Mouse (Mus musculus): ENCODE data around the gene Arhgef17. TPM values are rescaled to one million over a fixed set of nuclear protein-coding genes. Genes with fewer than 3 reads are reported as not detected.

Gene Arhgef17
- polyA plus RNA-seq, 1 experiment = 43.1 TPM

- H3K4me1 ChIP-seq (ENCODE audit: control insufficient read depth, insufficient read depth, low read length) = peaks cover 13% of the 10 kb centered on the region
- no peak for TF ChIP-seq CTCF (IDR thresholded peaks at IDR 0.05; ENCODE audit: borderline replicate concordance, insufficient read depth, low read length)
- no peak for TF ChIP-seq POLR2A (IDR thresholded peaks at IDR 0.05; ENCODE audit: low read depth, low read length)
Measured at GRCm38 (mm10) chr7:100835168-100835567, 96.7 kb downstream of the Arhgef17 start.

DNA sequence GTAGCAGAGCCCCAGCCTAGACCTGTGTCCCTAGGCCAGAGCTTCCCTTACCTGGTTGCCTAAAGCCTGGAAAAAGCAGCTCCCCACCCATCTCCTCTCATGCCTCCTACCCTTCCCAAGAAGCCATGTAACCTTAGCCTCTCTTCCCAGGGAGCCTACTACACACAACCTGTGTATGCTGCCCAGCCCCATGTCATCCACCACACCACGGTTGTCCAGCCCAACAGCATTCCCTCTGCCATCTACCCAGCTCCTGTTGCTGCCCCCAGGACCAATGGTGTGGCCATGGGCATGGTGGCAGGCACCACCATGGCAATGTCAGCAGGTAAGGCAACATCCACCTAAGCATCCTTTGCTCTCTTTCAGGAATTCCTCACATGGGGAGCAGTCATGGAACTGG, 98.0 kb downstream of the Arhgef17 start:
- Histone ChIP-seq H3K4me1 (ENCODE audit: control insufficient read depth, insufficient read depth, low read length) (0 out of 2 replicates have a peak, but pooled peaks cover 3% of the 10 kb centered on the region), H3K27ac (ENCODE audit: insufficient read depth, low read length) (no peak overlapping the region), H3K4me3 (ENCODE audit: insufficient read depth, low read length) (no peak overlapping the region)
- TF ChIP-seq POLR2A (IDR thresholded peaks at IDR 0.05; ENCODE audit: low read depth, low read length) = no peak
- TF ChIP-seq CTCF (IDR thresholded peaks at IDR 0.05; ENCODE audit: borderline replicate concordance, insufficient read depth, low read length) = no peak

More at GRCm38 (mm10) chr7:100835168-100835567, 96.7 kb downstream of the Arhgef17 start:
- H3K4me3 ChIP-seq (ENCODE audit: insufficient read depth, low read length) = no peak overlapping the region
- no peak overlapping the region for H3K27ac ChIP-seq (ENCODE audit: insufficient read depth, low read length)

DNA sequence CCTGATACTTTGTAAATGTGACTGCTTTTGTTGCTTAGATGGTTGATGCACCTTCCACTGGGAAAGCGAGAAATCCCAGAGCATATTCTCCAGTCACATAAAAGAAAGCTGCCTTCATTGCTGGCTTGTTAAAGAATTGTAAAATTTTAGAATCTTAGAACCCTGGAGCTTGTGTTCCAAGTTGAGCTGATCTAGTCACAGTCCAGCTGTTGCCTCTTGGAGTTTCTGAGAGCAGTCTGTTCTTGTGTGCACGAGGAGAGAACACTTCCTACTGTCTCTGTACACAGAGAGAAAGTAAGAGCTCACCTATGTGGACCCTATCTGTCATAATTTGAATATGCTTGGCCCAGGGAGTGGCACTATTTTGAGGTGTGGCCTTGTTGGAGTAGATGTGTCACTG, 103.4 kb downstream of the Arhgef17 start:
- H3K4me1 ChIP-seq (ENCODE audit: control insufficient read depth, insufficient read depth, low read length) = no peaks in the 10 kb centered on the region
- H3K27ac ChIP-seq (ENCODE audit: insufficient read depth, low read length) = no peak overlapping the region
- TF ChIP-seq POLR2A (IDR thresholded peaks at IDR 0.05; ENCODE audit: low read depth, low read length) (no peak), CTCF (IDR thresholded peaks at IDR 0.05; ENCODE audit: borderline replicate concordance, insufficient read depth, low read length) (no peak)
- H3K4me3 ChIP-seq (ENCODE audit: insufficient read depth, low read length) = no peak overlapping the region

DNA sequence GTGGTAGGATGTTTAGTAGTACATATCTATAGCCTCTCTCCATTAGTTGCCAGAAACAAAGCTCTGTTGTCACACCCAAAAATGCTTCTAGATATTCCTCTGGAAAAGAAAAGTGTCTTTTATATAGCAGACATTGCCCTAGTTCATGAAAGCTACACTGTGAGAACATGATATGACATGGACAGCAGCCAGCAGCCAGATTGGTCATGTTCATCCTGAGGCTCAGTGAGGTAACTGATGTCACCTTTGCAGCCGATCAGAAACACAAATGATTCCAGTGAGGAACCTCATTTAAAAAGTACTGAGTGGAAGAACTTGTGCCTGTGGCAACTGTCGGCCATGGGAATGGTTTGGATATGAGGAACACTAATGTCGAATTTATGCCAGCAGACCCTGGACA, 107.2 kb downstream of the Arhgef17 start:
- TF ChIP-seq POLR2A (IDR thresholded peaks at IDR 0.05; ENCODE audit: low read depth, low read length) = no peak
- no peak for TF ChIP-seq CTCF (IDR thresholded peaks at IDR 0.05; ENCODE audit: borderline replicate concordance, insufficient read depth, low read length)
- Histone ChIP-seq H3K4me1 (ENCODE audit: control insufficient read depth, insufficient read depth, low read length) (no peaks in the 10 kb centered on the region), H3K4me3 (ENCODE audit: insufficient read depth, low read length) (no peak overlapping the region), H3K27ac (ENCODE audit: insufficient read depth, low read length) (no peak overlapping the region)

Other genes starting within 250 kb of the Arhgef17 start
- 53.6 and 58.0 TPM in 2 replicates for gene Fam168a, start 225.5 kb downstream of the Arhgef17 start, polyA plus RNA-seq (2011; ENCODE audit: insufficient read length, low read depth, missing spikeins)
- 4.6 and 7.4 TPM in 2 replicates for gene Relt, start 68.7 kb downstream of the Arhgef17 start, polyA plus RNA-seq (2011; ENCODE audit: insufficient read length, low read depth, missing spikeins)
- 1.4 and 1.6 TPM in 2 replicates for gene P2ry6, start 42.5 kb upstream of the Arhgef17 start, polyA plus RNA-seq (2011; ENCODE audit: insufficient read length, low read depth, missing spikeins)
- gene P2ry2, start 80.8 kb upstream of the Arhgef17 start, polyA plus RNA-seq (2011; ENCODE audit: insufficient read length, low read depth, missing spikeins) = 2.4 and 5.8 TPM in 2 replicates
- gene Fchsd2, start 160.8 kb upstream of the Arhgef17 start, polyA plus RNA-seq (2011; ENCODE audit: insufficient read length, low read depth, missing spikeins) = 29.0 and 30.3 TPM in 2 replicates

Measured in embryonic fibroblast, embryonic 13.5 days (primary cell).